Mouse (Mus musculus): ENCODE measurements around the gene Cbr4.

Gene Cbr4

GRCm38 (mm10) chr8:61487597-61488156 lies at the start of gene Cbr4:
Gene Cbr4 (plus strand): TSS chr8:61487734.
- DNase-seq: peak; percentile 87 to 91

- no peak for DNase-seq
These were observed 44.5 kb upstream of the Cbr4 start for GRCm38 (mm10) chr8:61442988-61443387.

- DNase-seq: no peak
These were observed 43.2 kb upstream of the Cbr4 start for GRCm38 (mm10) chr8:61444358-61444757.

GRCm38 (mm10) chr8:61446329-61446728 lies 41.2 kb upstream of the Cbr4 start:
- DNase-seq: no peak

GRCm38 (mm10) chr8:61448100-61448499 lies 39.4 kb upstream of the Cbr4 start:
- no peak for DNase-seq

GRCm38 (mm10) chr8:61448881-61449280 lies 38.7 kb upstream of the Cbr4 start:
- DNase-seq: no peak

- DNase-seq: no peak
These were observed 36.5 kb upstream of the Cbr4 start for GRCm38 (mm10) chr8:61450916-61451575.

GRCm38 (mm10) chr8:61451721-61452337 lies 35.7 kb upstream of the Cbr4 start:
- no peak for DNase-seq

GRCm38 (mm10) chr8:61459763-61460162 lies 27.8 kb upstream of the Cbr4 start:
- no peak for DNase-seq

GRCm38 (mm10) chr8:61462221-61462620 lies 25.3 kb upstream of the Cbr4 start:
- no peak for DNase-seq

GRCm38 (mm10) chr8:61464393-61464792 lies 23.1 kb upstream of the Cbr4 start:
- no peak for DNase-seq

GRCm38 (mm10) chr8:61466696-61467552 lies 20.6 kb upstream of the Cbr4 start:
- no peak for DNase-seq

GRCm38 (mm10) chr8:61467553-61467815 lies 20.1 kb upstream of the Cbr4 start:
- DNase-seq: no peak

GRCm38 (mm10) chr8:61470213-61470612 lies 17.3 kb upstream of the Cbr4 start:
- DNase-seq: no peak

- DNase-seq: no peak
These were observed 12.3 kb upstream of the Cbr4 start for GRCm38 (mm10) chr8:61475251-61475673.

GRCm38 (mm10) chr8:61476160-61476559 lies 11.4 kb upstream of the Cbr4 start:
- no peak for DNase-seq

GRCm38 (mm10) chr8:61478150-61478549 lies 9.4 kb upstream of the Cbr4 start:
- no peak for DNase-seq

- peak in 1 of 2 experiments; percentile 61 for DNase-seq
These were observed 8.7 kb upstream of the Cbr4 start for GRCm38 (mm10) chr8:61478793-61479192.

- peak; percentile 67 to 74 for DNase-seq
These were observed 7.9 kb upstream of the Cbr4 start for GRCm38 (mm10) chr8:61479506-61480214.

- DNase-seq: no peak
These were observed 7.1 kb upstream of the Cbr4 start for GRCm38 (mm10) chr8:61480260-61480967.

- no peak for DNase-seq
These were observed 508 bp upstream of the Cbr4 start for GRCm38 (mm10) chr8:61486923-61487529.

GRCm38 (mm10) chr8:61488631-61489030 lies 1.1 kb downstream of the Cbr4 start:
- no peak for DNase-seq

Measured in lung, adult 18-20 months (tissue).